Mouse (Mus musculus) CH12.LX (cell line): Measurements from ENCODE around the gene Trim41. TPM values are rescaled to one million over a fixed set of nuclear protein-coding genes. Genes with fewer than 3 reads are reported as not detected.

Experiments used
- DNase-seq: peaks from one replicate; pipeline ENCODE4 v3.0.0-alpha.2; 2013; ENCODE audit errors: extremely low read depth
- H3K27ac ChIP-seq: 2 replicates; pipeline ENCODE4 v1.5.1; 2012; ENCODE audit warnings: low read depth, mild to moderate bottlenecking, control low read depth, moderate library complexity; ENCODE audit not compliant: insufficient read depth
- H3K27me3 ChIP-seq: replicated peaks from 2 replicates; pipeline ENCODE3; 2012; ENCODE audit warnings: inconsistent platforms
- H3K36me3 ChIP-seq, 2 experiments: replicated peaks in 1 of 2; 2 replicates each; pipeline versions ENCODE3 to v1.6.1; 2012; ENCODE audit warnings: inconsistent platforms in 1 of 2, low read length in 1 of 2, mild to moderate bottlenecking in 1 of 2, mixed read lengths in 1 of 2, moderate library complexity in 1 of 2; ENCODE audit not compliant: control insufficient read depth in 1 of 2, insufficient read depth in 1 of 2
- H3K4me1 ChIP-seq, 2 experiments: 2 replicates each; pipeline ENCODE4 v1.6.1; 2012; ENCODE audit warnings: inconsistent platforms in 1 of 2, moderate library complexity in 1 of 2; ENCODE audit not compliant: insufficient read depth in 2 of 2, control insufficient read depth in 1 of 2
- H3K4me2 ChIP-seq: 2 replicates; pipeline ENCODE4 v1.6.1; 2012; ENCODE audit warnings: low read depth, mild to moderate bottlenecking, control low read depth; ENCODE audit not compliant: poor library complexity, insufficient read depth, severe bottlenecking
- H3K4me3 ChIP-seq, 3 experiments: fragments of 150-350 bp in 1 of 3; sonication (generic) in 1 of 3; replicated peaks in 1 of 3; 2 replicates each; pipeline versions ENCODE3 to v1.5.1; 2011 to 2012; ENCODE audit warnings: low read depth in 2 of 3, low read length in 2 of 3, mild to moderate bottlenecking in 2 of 3, moderate library complexity in 2 of 3, control low read depth in 1 of 3, improper control_type of control experiment in 1 of 3, inconsistent platforms in 1 of 3, mixed read lengths in 1 of 3; ENCODE audit not compliant: poor library complexity in 1 of 3
- H3K79me2 ChIP-seq: replicated peaks from 2 replicates; pipeline ENCODE4 v1.6.1; 2012; ENCODE audit warnings: mild to moderate bottlenecking, moderate library complexity; ENCODE audit not compliant: control insufficient read depth, poor library complexity, insufficient read depth, severe bottlenecking; ENCODE audit errors: extremely low read depth
- H3K9ac ChIP-seq: 2 replicates; pipeline ENCODE4 v1.6.1; 2012; ENCODE audit warnings: low read depth, mild to moderate bottlenecking, control low read depth, moderate library complexity; ENCODE audit not compliant: insufficient read depth
- H3K9me3 ChIP-seq: replicated peaks from 2 replicates; pipeline ENCODE3; 2012; ENCODE audit warnings: low read length, inconsistent platforms, mixed read lengths
- CHD2 ChIP-seq: IDR thresholded peaks from 2 replicates; pipeline ENCODE4 v1.6.1; 2011; ENCODE audit warnings: low read length, improper control_type of control experiment
- E2F4 ChIP-seq: IDR thresholded peaks from 2 replicates; pipeline ENCODE4 v1.6.1; 2011; ENCODE audit warnings: low read depth, low read length, improper control_type of control experiment; ENCODE audit not compliant: insufficient replicate concordance
- ELF1 ChIP-seq: IDR thresholded peaks from 2 replicates; pipeline ENCODE4 v1.6.1; 2014; ENCODE audit warnings: low read depth, mild to moderate bottlenecking, inconsistent platforms, low read length, improper control_type of control experiment
- EP300 ChIP-seq: IDR thresholded peaks from 2 replicates; pipeline ENCODE4 v1.6.1; 2011; ENCODE audit warnings: low read length, improper control_type of control experiment
- ETS1 ChIP-seq: conservative IDR thresholded peaks from 2 replicates; pipeline ENCODE4 v1.6.1; 2012; ENCODE audit warnings: low read depth, mild to moderate bottlenecking, inconsistent platforms, low read length, improper control_type of control experiment, moderate library complexity
- GABPA ChIP-seq: IDR thresholded peaks from 2 replicates; pipeline ENCODE4 v1.6.1; 2012; ENCODE audit warnings: low read depth, low read length, improper control_type of control experiment, inconsistent platforms; ENCODE audit not compliant: insufficient replicate concordance
- IRF4 ChIP-seq: IDR thresholded peaks from 2 replicates; pipeline ENCODE4 v1.6.1; 2014; ENCODE audit warnings: low read depth, mild to moderate bottlenecking, inconsistent platforms, low read length, improper control_type of control experiment
- JUND ChIP-seq: conservative IDR thresholded peaks from 2 replicates; pipeline ENCODE4 v1.6.1; 2011; ENCODE audit warnings: low read depth, low read length, improper control_type of control experiment
- KAT2A ChIP-seq: IDR thresholded peaks from 2 replicates; pipeline ENCODE4 v1.6.1; 2012; ENCODE audit warnings: low read length, improper control_type of control experiment, inconsistent platforms; ENCODE audit not compliant: insufficient replicate concordance
- MAFK ChIP-seq: IDR thresholded peaks from 2 replicates; pipeline ENCODE4 v1.6.1; 2011; ENCODE audit warnings: low read length, improper control_type of control experiment; ENCODE audit not compliant: insufficient replicate concordance
- MAZ ChIP-seq: IDR thresholded peaks from 2 replicates; pipeline ENCODE4 v1.6.1; 2012; ENCODE audit warnings: low read depth, mild to moderate bottlenecking, inconsistent platforms, low read length, improper control_type of control experiment, moderate library complexity
- MEF2A ChIP-seq: IDR thresholded peaks from 2 replicates; pipeline ENCODE4 v1.6.1; 2014; ENCODE audit warnings: low read depth, mild to moderate bottlenecking, inconsistent platforms, low read length, improper control_type of control experiment, borderline replicate concordance
- MXI1 ChIP-seq: IDR thresholded peaks from 2 replicates; pipeline ENCODE4 v1.6.1; 2011; ENCODE audit warnings: mild to moderate bottlenecking, low read depth, low read length, improper control_type of control experiment
- MYC ChIP-seq: IDR thresholded peaks from 2 replicates; pipeline ENCODE4 v1.6.1; 2011; ENCODE audit warnings: low read depth, mild to moderate bottlenecking, improper control_type of control experiment, low read length
- NRF1 ChIP-seq: IDR thresholded peaks from 2 replicates; pipeline ENCODE4 v1.6.1; 2014; ENCODE audit warnings: low read depth, mild to moderate bottlenecking, inconsistent platforms, low read length, improper control_type of control experiment, moderate library complexity
- POLR2A ChIP-seq: IDR thresholded peaks from 2 replicates; pipeline ENCODE4 v1.6.1; 2011; ENCODE audit warnings: low read depth, mild to moderate bottlenecking, improper control_type of control experiment, low read length
- POLR2AphosphoS2 ChIP-seq: IDR thresholded peaks from 2 replicates; pipeline ENCODE4 v1.6.1; 2011; ENCODE audit warnings: low read depth, low read length, improper control_type of control experiment
- SIN3A ChIP-seq: IDR thresholded peaks from 2 replicates; pipeline ENCODE4 v1.6.1; 2012; ENCODE audit warnings: low read length, improper control_type of control experiment, inconsistent platforms
- TBP ChIP-seq: conservative IDR thresholded peaks from 2 replicates; pipeline ENCODE4 v1.6.1; 2011; ENCODE audit warnings: low read depth, low read length, improper control_type of control experiment
- TCF12 ChIP-seq: IDR thresholded peaks from 2 replicates; pipeline ENCODE4 v1.6.1; 2014; ENCODE audit warnings: low read depth, mild to moderate bottlenecking, inconsistent platforms, low read length, improper control_type of control experiment
- UBTF ChIP-seq: IDR thresholded peaks from 2 replicates; pipeline ENCODE4 v1.6.1; 2012; ENCODE audit warnings: low read depth, mild to moderate bottlenecking, inconsistent platforms, low read length, improper control_type of control experiment, moderate library complexity
- USF2 ChIP-seq: conservative IDR thresholded peaks from 2 replicates; pipeline ENCODE4 v1.6.1; 2011; ENCODE audit warnings: low read depth, low read length, improper control_type of control experiment
- ZC3H11A ChIP-seq: IDR thresholded peaks from 2 replicates; pipeline ENCODE4 v1.6.1; 2012; ENCODE audit warnings: low read depth, mild to moderate bottlenecking, inconsistent platforms, low read length, improper control_type of control experiment
- ZKSCAN1 ChIP-seq: IDR thresholded peaks from 2 replicates; pipeline ENCODE4 v1.6.1; 2012; ENCODE audit warnings: low read depth, inconsistent platforms, low read length, improper control_type of control experiment, borderline replicate concordance
- ZNF384 ChIP-seq: IDR thresholded peaks from 2 replicates; pipeline ENCODE4 v1.6.1; 2012; ENCODE audit warnings: low read depth, low read length, improper control_type of control experiment, inconsistent platforms
- dilution Hi-C: fragments of 300-500 bp; cut with MboI; formaldehyde crosslinking; loops from 2 replicates; pipeline ENCODE4 v1.14.3; 2020; ENCODE audit warnings: low sequenced_read_pairs; ENCODE audit not compliant: extremely low pct_unique_long_range_greater_than_20kb, extremely low pct_ligation_motif_present
- in situ Hi-C: fragments of 300-500 bp; cut with MboI; formaldehyde crosslinking; loops from 3 replicates; pipeline ENCODE4 v1.14.3; 2019; ENCODE audit warnings: low sequenced_read_pairs, low pct_ligation_motif_present, low pct_unique_long_range_greater_than_20kb, mixed read lengths
- polyA plus RNA-seq: library from polyadenylated mRNA; unstranded; fragments of >175 nt; gene quantifications from 2 replicates; pipeline ENCODE4 v1.2.1, GENCODE M21; 2012; ENCODE audit warnings: low read depth; ENCODE audit not compliant: insufficient read length
- total RNA-seq, 2 experiments: library from RNA; depleted of rRNA; stranded (reverse); fragments of 300-350 nt in 1 of 2; fragments of >200 nt in 1 of 2; gene quantifications; 2 replicates each; pipeline ENCODE4 v1.2.3; 2012 to 2014

Trim41 gene
- total and polyA plus RNA-seq, 3 experiments = 18.8 to 51.6 (median 36.0) TPM

GRCm38 (mm10) chr11:48833731-48834639 lies 16.8 kb upstream of the Trim41 start:
- Histone ChIP-seq H3K9me3 (no peaks in the 10 kb centered on the region), H3K27me3 (peaks cover 9% of the 10 kb centered on the region), H3K4me3 (peak overlapping the region; percentile 51 to 73 (median 69)), H3K4me1 (peaks cover 13 to 40% of the 10 kb centered on the region in 2 experiments; a peak in 3 of 4 replicates), H3K4me2 (peak overlapping the region; percentile 58), H3K27ac (peak overlapping the region; percentile 68), H3K79me2 (no peaks in the 10 kb centered on the region), H3K36me3 (no peaks in the 10 kb centered on the region), H3K9ac (peak overlapping the region; percentile 96)
- dilution Hi-C loops = no loop called here
- peak; percentile 92 for DNase-seq
- in situ Hi-C loops = no loop called here
- TF ChIP-seq ELF1 = peak; percentile 98
- peak; percentile 99 for TF ChIP-seq TBP
- no peak for TF ChIP-seq USF2
- TF ChIP-seq POLR2A = no peak
- no peak for TF ChIP-seq POLR2AphosphoS2
- no peak for TF ChIP-seq GABPA
- peak; percentile 89 for TF ChIP-seq E2F4
- no peak for TF ChIP-seq ETS1
- no peak; the same call in 1 of the 2 replicates for TF ChIP-seq MXI1
- TF ChIP-seq ZNF384 = peak; percentile 84
- 0 out of 2 replicates have a peak, but pooled peaks have one; percentile 17 for TF ChIP-seq MAZ
- TF ChIP-seq MAFK = peak; percentile 98
- 0 out of 2 replicates have a peak, but pooled peaks have one; percentile 42 for TF ChIP-seq MYC
- no peak; the same call in 1 of the 2 replicates for TF ChIP-seq SIN3A
- 0 out of 2 replicates have a peak, but pooled peaks have one; percentile 53 for TF ChIP-seq IRF4
- 0 out of 2 replicates have a peak, but pooled peaks have one; percentile 22 for TF ChIP-seq UBTF
- peak; percentile 77 for TF ChIP-seq NRF1
- TF ChIP-seq ZKSCAN1 = no peak
- TF ChIP-seq TCF12 = no peak
- peak; percentile 83 for TF ChIP-seq MEF2A
- TF ChIP-seq JUND = no peak
- TF ChIP-seq ZC3H11A = no peak
- TF ChIP-seq EP300 = no peak
- peak; percentile 88; the same call in 1 of the 2 replicates for TF ChIP-seq KAT2A
- no peak for TF ChIP-seq CHD2
- TF ChIP-seq, all 38 proteins: peak for 12
